Mouse (Mus musculus): ENCODE results near the gene Car9. TPM values are rescaled to one million over a fixed set of nuclear protein-coding genes. Genes with fewer than 3 reads are reported as not detected.
A peak's percentile ranks its signal among the peaks of the same experiment; 100 is the strongest.

The Car9 gene
- polyA plus RNA-seq, 1 experiment = 1.4 TPM

- Histone ChIP-seq H3K36me3 (replicated peaks; ENCODE audit: low read length) (peaks cover 66% of the 10 kb centered on the region), H3K4me3 (replicated peaks) (peak overlapping the region; percentile 99), H3K4me1 (peaks cover 77% of the 10 kb centered on the region), H3K9me3 (no peaks in the 10 kb centered on the region), H3K27me3 (replicated peaks) (no peaks in the 10 kb centered on the region)
- TF ChIP-seq FLI1 (IDR thresholded peaks at IDR 0.05; ENCODE audit: low read length) = no peak
- TF ChIP-seq GATA1 (IDR thresholded peaks at IDR 0.05; ENCODE audit: borderline replicate concordance, low read length) = no peak
These were observed 52.9 kb downstream of the Car9 start for GRCm38 (mm10) chr4:43559519-43560242.

- H3K4me1 ChIP-seq = peaks cover 71% of the 10 kb centered on the region
- H3K4me3 ChIP-seq (replicated peaks) = peak overlapping the region; percentile 99
- peaks cover 66% of the 10 kb centered on the region for H3K36me3 ChIP-seq (replicated peaks; ENCODE audit: low read length)
These were observed 53.5 kb downstream of the Car9 start for GRCm38 (mm10) chr4:43560243-43560611.

DNA sequence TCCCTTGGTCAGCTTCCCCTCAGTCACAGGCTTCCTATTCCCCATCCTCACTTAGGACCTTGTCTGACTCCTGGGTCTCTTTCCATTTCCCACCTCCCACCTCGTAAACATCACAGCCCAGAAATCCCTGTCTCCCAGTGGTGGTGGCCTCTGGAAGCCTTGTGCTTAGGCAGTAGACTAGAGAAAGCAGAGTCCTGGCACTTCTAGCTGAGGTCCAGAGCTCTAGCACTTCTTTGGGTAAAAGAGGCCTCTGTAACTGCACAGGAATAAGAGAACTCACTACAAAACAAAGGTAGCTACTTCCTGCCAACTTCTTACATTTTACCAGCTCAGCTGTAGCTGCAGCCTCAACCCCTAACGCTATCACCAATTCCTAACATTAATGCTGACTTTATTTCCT is 54.2 kb downstream of the Car9 start:
- H3K27me3 ChIP-seq (replicated peaks) = no peaks in the 10 kb centered on the region
- peaks cover 64% of the 10 kb centered on the region for H3K4me1 ChIP-seq
- no peaks in the 10 kb centered on the region for H3K9me3 ChIP-seq
- no peak for TF ChIP-seq FLI1 (IDR thresholded peaks at IDR 0.05; ENCODE audit: low read length)
- TF ChIP-seq GATA1 (IDR thresholded peaks at IDR 0.05; ENCODE audit: borderline replicate concordance, low read length) = no peak
- H3K36me3 ChIP-seq (replicated peaks; ENCODE audit: low read length) = peaks cover 66% of the 10 kb centered on the region
- peak overlapping the region; percentile 99 for H3K4me3 ChIP-seq (replicated peaks)

More at GRCm38 (mm10) chr4:43560243-43560611, 53.5 kb downstream of the Car9 start:
- TF ChIP-seq FLI1 (IDR thresholded peaks at IDR 0.05; ENCODE audit: low read length) (no peak), GATA1 (IDR thresholded peaks at IDR 0.05; ENCODE audit: borderline replicate concordance, low read length) (no peak)
- H3K27me3 ChIP-seq (replicated peaks) = no peaks in the 10 kb centered on the region
- H3K9me3 ChIP-seq = no peaks in the 10 kb centered on the region

GRCm38 (mm10) chr4:43561436-43561996 is 54.8 kb downstream of the Car9 start:
- Histone ChIP-seq H3K4me1 (peaks cover 59% of the 10 kb centered on the region), H3K27me3 (replicated peaks) (no peaks in the 10 kb centered on the region), H3K9me3 (no peaks in the 10 kb centered on the region), H3K36me3 (replicated peaks; ENCODE audit: low read length) (peaks cover 66% of the 10 kb centered on the region), H3K4me3 (replicated peaks) (peak overlapping the region; percentile 99)
- TF ChIP-seq GATA1 (IDR thresholded peaks at IDR 0.05; ENCODE audit: borderline replicate concordance, low read length) (no peak), FLI1 (IDR thresholded peaks at IDR 0.05; ENCODE audit: low read length) (no peak)

DNA sequence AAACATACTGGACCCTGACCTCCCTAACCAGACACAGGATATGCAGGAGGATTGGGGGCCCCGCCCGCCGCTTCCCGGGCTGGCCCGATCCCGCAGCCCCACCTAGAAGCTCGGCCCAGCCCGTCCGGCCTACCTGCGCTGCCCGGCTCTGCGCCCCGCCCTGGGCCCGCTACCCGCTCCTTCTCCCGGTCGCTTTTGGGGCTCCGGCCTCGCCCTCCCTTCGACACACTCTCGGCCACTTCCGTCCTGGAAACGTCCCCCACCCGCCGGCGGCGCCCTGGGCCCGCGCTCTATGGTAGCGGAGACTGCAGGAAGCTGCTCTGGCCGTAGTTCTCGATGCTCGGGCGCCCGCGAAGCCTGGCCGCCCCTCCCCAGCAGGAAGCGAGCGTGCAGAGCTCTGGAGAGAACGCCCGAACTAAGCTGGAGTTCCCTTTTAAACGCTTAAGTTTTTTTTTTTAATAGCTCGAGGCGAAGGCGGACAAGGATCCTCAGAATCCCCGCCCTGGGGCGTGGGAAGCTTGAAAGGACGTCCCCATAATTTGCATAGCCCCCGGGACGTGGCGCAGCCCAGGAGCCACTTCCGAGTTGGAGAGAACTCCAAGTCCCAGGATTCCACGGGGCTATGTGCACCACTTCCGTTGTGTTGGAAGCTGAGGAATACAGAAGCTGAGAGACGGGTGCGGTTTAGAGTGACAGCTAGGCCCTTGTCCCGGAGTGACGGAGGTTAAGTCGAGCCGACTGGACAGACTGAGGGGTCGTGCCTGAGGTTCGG is 55.4 kb downstream of the Car9 start, which contains the start of the genes Creb3 and Tln1:
TSS of gene Creb3 (plus strand) at position 336 of the 772 bp plus-strand sequence.
TSS of gene Tln1 (minus strand) at position 695 of the 772 bp plus-strand sequence.
- Histone ChIP-seq H3K27me3 (replicated peaks) (no peaks in the 10 kb centered on the region), H3K4me1 (peaks cover 52% of the 10 kb centered on the region), H3K9me3 (no peaks in the 10 kb centered on the region), H3K36me3 (replicated peaks; ENCODE audit: low read length) (peaks cover 66% of the 10 kb centered on the region), H3K4me3 (replicated peaks) (peak within 1 kb of the TSS; percentile 99)
- TF ChIP-seq FLI1 (IDR thresholded peaks at IDR 0.05; ENCODE audit: low read length) (0 out of 2 replicates have a peak, but pooled peaks have one; percentile 7), GATA1 (IDR thresholded peaks at IDR 0.05; ENCODE audit: borderline replicate concordance, low read length) (no peak)

DNA sequence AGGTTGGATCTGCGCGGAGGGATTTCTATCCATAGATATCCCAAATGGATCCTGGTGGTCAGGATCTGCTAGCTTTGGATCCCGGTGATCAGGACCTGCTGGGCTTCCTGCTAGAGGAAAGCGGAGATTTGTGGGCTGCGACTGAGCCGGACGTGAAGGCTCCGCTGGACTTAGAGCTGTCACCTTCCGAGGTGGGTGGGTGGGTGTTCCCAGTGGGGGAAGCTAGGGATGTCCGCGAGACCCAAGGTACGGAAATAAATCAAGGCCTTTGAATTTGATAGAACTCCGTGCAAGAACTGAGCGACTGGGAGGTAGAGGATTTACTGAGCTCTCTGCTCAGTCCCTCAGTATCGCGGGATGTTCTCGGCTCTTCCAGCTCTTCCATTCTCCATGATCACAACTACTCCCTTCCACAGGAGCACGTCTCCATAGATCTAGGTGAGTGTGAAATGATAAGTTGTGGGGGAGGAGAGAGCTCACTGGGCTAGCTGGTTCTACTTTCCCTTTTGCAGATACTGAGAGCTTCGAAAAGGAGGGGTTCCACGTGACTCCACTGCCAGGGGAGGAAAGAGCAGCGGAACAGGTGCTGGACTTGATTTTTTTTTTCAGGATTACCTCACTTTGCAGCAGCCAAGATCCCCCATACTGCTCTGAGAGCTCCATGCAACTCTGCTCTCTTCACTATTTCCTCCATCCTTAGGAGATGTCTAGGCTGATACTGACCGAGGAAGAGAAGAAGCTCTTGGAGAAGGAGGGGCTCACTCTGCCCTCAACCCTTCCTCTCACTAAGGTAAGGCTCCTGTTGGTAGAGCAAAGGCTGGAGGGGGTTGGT is 56.2 kb downstream of the Car9 start:
- Histone ChIP-seq H3K36me3 (replicated peaks; ENCODE audit: low read length) (peaks cover 66% of the 10 kb centered on the region), H3K9me3 (no peaks in the 10 kb centered on the region), H3K4me1 (peaks cover 44% of the 10 kb centered on the region), H3K27me3 (replicated peaks) (no peaks in the 10 kb centered on the region), H3K4me3 (replicated peaks) (peak overlapping the region; percentile 99)
- TF ChIP-seq FLI1 (IDR thresholded peaks at IDR 0.05; ENCODE audit: low read length) = no peak
- TF ChIP-seq GATA1 (IDR thresholded peaks at IDR 0.05; ENCODE audit: borderline replicate concordance, low read length) = no peak

Other genes starting within 250 kb of the Car9 start
- not detected in 2 replicates for gene Atp8b5, start 239.8 kb upstream of the Car9 start, polyA plus RNA-seq (2012; ENCODE audit: insufficient read depth, low replicate concordance)
- 11.5 and 32.0 TPM in 2 replicates for gene Rusc2, start 125.0 kb upstream of the Car9 start, polyA plus RNA-seq (2012; ENCODE audit: insufficient read depth, low replicate concordance)
- 0.55 TPM in 1 of 2 replicates, not detected in the other for gene Fam166b, start 77.8 kb upstream of the Car9 start, polyA plus RNA-seq (2012; ENCODE audit: insufficient read depth, low replicate concordance)
- 28.2 and 39.0 TPM in 2 replicates for gene Tesk1, start 65.0 kb upstream of the Car9 start, polyA plus RNA-seq (2012; ENCODE audit: insufficient read depth, low replicate concordance)
- gene Cd72, start 52.3 kb upstream of the Car9 start, polyA plus RNA-seq (2012; ENCODE audit: insufficient read depth, low replicate concordance) = 3.1 and 26.7 TPM in 2 replicates
- 3.9 TPM in 1 of 2 replicates, not detected in the other for gene Sit1, start 23.2 kb upstream of the Car9 start, polyA plus RNA-seq (2012; ENCODE audit: insufficient read depth, low replicate concordance)
- 74.6 and 104 TPM in 2 replicates for gene Ccdc107, start 14.1 kb upstream of the Car9 start, polyA plus RNA-seq (2012; ENCODE audit: insufficient read depth, low replicate concordance)
- 9.6 and 20.9 TPM in 2 replicates for gene Arhgef39, start 7.3 kb upstream of the Car9 start, polyA plus RNA-seq (2012; ENCODE audit: insufficient read depth, low replicate concordance)
- gene Tpm2, start 16.8 kb downstream of the Car9 start, polyA plus RNA-seq (2012; ENCODE audit: insufficient read depth, low replicate concordance) = 4.7 TPM in 1 of 2 replicates, not detected in the other
- 2.7 TPM in 1 of 2 replicates, not detected in the other for gene Creb3, start 55.4 kb downstream of the Car9 start, polyA plus RNA-seq (2012; ENCODE audit: insufficient read depth, low replicate concordance)
- 637 and 823 TPM in 2 replicates for gene Tln1, start 55.7 kb downstream of the Car9 start, polyA plus RNA-seq (2012; ENCODE audit: insufficient read depth, low replicate concordance)
- 26.9 and 28.2 TPM in 2 replicates for gene Rgp1, start 71.7 kb downstream of the Car9 start, polyA plus RNA-seq (2012; ENCODE audit: insufficient read depth, low replicate concordance)
- 9.1 and 40.1 TPM in 2 replicates for gene Gba2, start 71.9 kb downstream of the Car9 start, polyA plus RNA-seq (2012; ENCODE audit: insufficient read depth, low replicate concordance)
- not detected in 2 replicates for gene Msmp, start 77.5 kb downstream of the Car9 start, polyA plus RNA-seq (2012; ENCODE audit: insufficient read depth, low replicate concordance)
- gene Npr2, start 125.0 kb downstream of the Car9 start, polyA plus RNA-seq (2012; ENCODE audit: insufficient read depth, low replicate concordance) = not detected in 2 replicates
- not detected in 2 replicates for gene Spag8, start 146.6 kb downstream of the Car9 start, polyA plus RNA-seq (2012; ENCODE audit: insufficient read depth, low replicate concordance)
- gene Hint2, start 149.5 kb downstream of the Car9 start, polyA plus RNA-seq (2012; ENCODE audit: insufficient read depth, low replicate concordance) = 8.0 and 30.1 TPM in 2 replicates
- gene Tmem8b, start 162.0 kb downstream of the Car9 start, polyA plus RNA-seq (2012; ENCODE audit: insufficient read depth, low replicate concordance) = 2.8 TPM in 1 of 2 replicates, not detected in the other
- gene Fam221b, start 162.2 kb downstream of the Car9 start, polyA plus RNA-seq (2012; ENCODE audit: insufficient read depth, low replicate concordance) = 0.29 TPM in 1 of 2 replicates, not detected in the other
- gene Olfr70, start 193.8 kb downstream of the Car9 start, polyA plus RNA-seq (2012; ENCODE audit: insufficient read depth, low replicate concordance) = not detected in 2 replicates
- gene Olfr71, start 203.3 kb downstream of the Car9 start, polyA plus RNA-seq (2012; ENCODE audit: insufficient read depth, low replicate concordance) = not detected in 2 replicates
- gene Hrct1, start 220.2 kb downstream of the Car9 start, polyA plus RNA-seq (2012; ENCODE audit: insufficient read depth, low replicate concordance) = 0.12 TPM in 1 of 2 replicates, not detected in the other
- not detected in 2 replicates for gene Spaar, start 223.1 kb downstream of the Car9 start, polyA plus RNA-seq (2012; ENCODE audit: insufficient read depth, low replicate concordance)